Mouse (Mus musculus): ENCODE data around the gene Gpsm3. TPM values are rescaled to one million over a fixed set of nuclear protein-coding genes. Genes with fewer than 3 reads are reported as not detected.

Gpsm3 gene
- polyA plus RNA-seq, 1 experiment: 3.1 TPM

DNA sequence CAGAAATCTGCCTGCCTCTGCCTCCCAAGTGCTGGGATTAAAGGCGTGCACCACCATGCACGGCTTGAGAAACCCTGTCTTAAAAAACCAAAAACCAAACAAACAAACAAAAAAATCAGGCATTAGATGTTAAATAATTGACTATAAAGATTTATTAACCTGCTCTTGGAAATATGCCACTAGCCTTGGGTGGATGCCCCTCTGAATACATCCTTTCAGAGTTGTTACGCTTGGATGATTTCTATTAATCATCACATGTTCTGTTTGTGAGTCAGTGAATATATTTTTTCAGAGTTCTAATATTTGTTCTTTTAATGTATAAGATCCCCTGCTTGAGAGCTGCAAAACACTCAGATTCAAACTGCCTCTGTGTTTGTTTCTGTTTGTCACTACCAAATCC is 35.4 kb downstream of the Gpsm3 start:
- peaks cover 2% of the 10 kb centered on the region for H3K27me3 ChIP-seq (ENCODE audit: control insufficient read depth, insufficient read depth, insufficient read length)
- no peak for TF ChIP-seq USF1 (IDR thresholded peaks at IDR 0.05; ENCODE audit: low read depth)
- no peak for TF ChIP-seq POLR2AphosphoS2 (IDR thresholded peaks at IDR 0.05; ENCODE audit: insufficient read length, low read depth)
- no peak for TF ChIP-seq CEBPB (IDR thresholded peaks at IDR 0.05; ENCODE audit: insufficient read depth, poor library complexity, severe bottlenecking)
- TF ChIP-seq E2F4 (IDR thresholded peaks at IDR 0.05; ENCODE audit: insufficient read depth): no peak
- TF ChIP-seq MAX (IDR thresholded peaks at IDR 0.05; ENCODE audit: low read depth): no peak
- TF ChIP-seq TCF3 (IDR thresholded peaks at IDR 0.05; ENCODE audit: insufficient read length, low read depth): no peak
- no peak for TF ChIP-seq SRF (IDR thresholded peaks at IDR 0.05; ENCODE audit: control insufficient read depth, insufficient read length, low read depth)
- no peak for TF ChIP-seq MYOD1 (IDR thresholded peaks at IDR 0.05; ENCODE audit: control insufficient read depth in 1 of 3, insufficient read length in 2 of 3, low read depth in 2 of 3)
- TF ChIP-seq POLR2A (IDR thresholded peaks at IDR 0.05; ENCODE audit: insufficient read length, low read depth): no peak
- no peaks in the 10 kb centered on the region for H3K79me2 ChIP-seq (ENCODE audit: control insufficient read depth, insufficient read depth)
- H3K36me3 ChIP-seq (ENCODE audit: control insufficient read depth, insufficient read depth): no peaks in the 10 kb centered on the region
- H3ac ChIP-seq (ENCODE audit: control insufficient read depth, insufficient read length): no peak overlapping the region
- H3K4me3 ChIP-seq: no peak overlapping the region
- H3K4me2 ChIP-seq (ENCODE audit: low read depth): no peak overlapping the region

DNA sequence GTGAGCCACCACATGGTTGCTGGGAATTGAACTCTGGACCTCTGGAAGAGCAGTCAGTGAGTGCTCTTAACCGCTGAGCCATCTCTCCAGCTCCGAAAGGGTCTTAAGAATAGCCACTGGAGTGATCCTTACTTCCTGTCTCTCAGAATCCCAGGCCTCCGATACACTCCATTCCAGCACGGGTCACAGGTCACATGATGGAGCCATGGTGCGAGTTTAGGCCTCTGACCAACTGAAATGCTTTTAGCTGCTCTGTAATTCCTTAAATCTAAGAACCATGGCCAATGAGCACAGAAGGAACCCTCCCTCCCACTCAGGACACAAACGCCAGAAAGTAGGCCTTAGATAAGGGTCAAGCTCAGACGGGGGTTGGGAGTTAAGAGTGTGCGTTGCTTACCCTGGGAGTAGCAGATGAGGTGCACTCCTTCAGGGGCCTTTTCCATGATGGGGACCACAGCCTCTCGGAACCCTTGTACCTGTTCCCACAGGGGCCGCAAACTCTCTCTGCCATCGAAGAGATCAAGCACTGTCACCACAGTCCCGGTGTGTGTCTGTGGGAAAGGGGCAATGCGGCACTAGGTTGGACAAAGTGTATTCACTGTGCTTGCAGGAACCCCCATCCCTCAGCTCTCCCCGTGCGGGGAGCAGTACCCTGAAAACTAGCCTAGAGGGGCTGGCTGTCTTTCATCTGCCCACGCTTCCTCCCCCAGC is 36.6 kb downstream of the Gpsm3 start:
- H3K4me3 ChIP-seq: peak overlapping the region; percentile 42
- no peaks in the 10 kb centered on the region for H3K36me3 ChIP-seq (ENCODE audit: control insufficient read depth, insufficient read depth)
- TF ChIP-seq TCF3 (IDR thresholded peaks at IDR 0.05; ENCODE audit: insufficient read length, low read depth): no peak
- H3K79me2 ChIP-seq (ENCODE audit: control insufficient read depth, insufficient read depth): no peaks in the 10 kb centered on the region
- H3ac ChIP-seq (ENCODE audit: control insufficient read depth, insufficient read length): no peak overlapping the region
- H3K27me3 ChIP-seq (ENCODE audit: control insufficient read depth, insufficient read depth, insufficient read length): peaks cover 14% of the 10 kb centered on the region
- peak overlapping the region; percentile 73 for H3K4me2 ChIP-seq (ENCODE audit: low read depth)

DNA sequence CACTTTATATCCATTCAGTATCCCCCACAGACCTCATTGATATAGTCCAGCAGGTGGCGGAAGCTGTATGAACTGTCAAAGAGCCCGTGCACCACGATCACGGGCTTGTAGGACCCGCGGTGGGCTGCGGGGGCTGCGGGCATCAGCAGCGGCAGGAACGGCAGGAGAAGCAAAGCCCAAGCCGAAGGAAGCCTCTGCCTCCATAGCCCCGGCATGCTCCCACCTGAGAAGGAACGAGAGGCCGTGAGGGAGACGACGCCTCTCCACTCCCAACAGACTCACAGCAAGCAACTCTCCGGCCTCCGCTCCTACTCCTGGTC is 37.1 kb downstream of the Gpsm3 start:
- Histone ChIP-seq H3ac (ENCODE audit: control insufficient read depth, insufficient read length) (peak overlapping the region; percentile 8), H3K27me3 (ENCODE audit: control insufficient read depth, insufficient read depth, insufficient read length) (peaks cover 19% of the 10 kb centered on the region), H3K79me2 (ENCODE audit: control insufficient read depth, insufficient read depth) (no peaks in the 10 kb centered on the region), H3K4me2 (ENCODE audit: low read depth) (peak overlapping the region; percentile 73), H3K36me3 (ENCODE audit: control insufficient read depth, insufficient read depth) (no peaks in the 10 kb centered on the region), H3K4me3 (peak overlapping the region; percentile 42)
- TF ChIP-seq CEBPB (IDR thresholded peaks at IDR 0.05; ENCODE audit: insufficient read depth, poor library complexity, severe bottlenecking) (no peak), REST (IDR thresholded peaks at IDR 0.05; ENCODE audit: insufficient read depth, insufficient read length) (no peak), POLR2AphosphoS2 (IDR thresholded peaks at IDR 0.05; ENCODE audit: insufficient read length, low read depth) (no peak), MAX (IDR thresholded peaks at IDR 0.05; ENCODE audit: low read depth) (no peak), E2F4 (IDR thresholded peaks at IDR 0.05; ENCODE audit: insufficient read depth) (no peak)

DNA sequence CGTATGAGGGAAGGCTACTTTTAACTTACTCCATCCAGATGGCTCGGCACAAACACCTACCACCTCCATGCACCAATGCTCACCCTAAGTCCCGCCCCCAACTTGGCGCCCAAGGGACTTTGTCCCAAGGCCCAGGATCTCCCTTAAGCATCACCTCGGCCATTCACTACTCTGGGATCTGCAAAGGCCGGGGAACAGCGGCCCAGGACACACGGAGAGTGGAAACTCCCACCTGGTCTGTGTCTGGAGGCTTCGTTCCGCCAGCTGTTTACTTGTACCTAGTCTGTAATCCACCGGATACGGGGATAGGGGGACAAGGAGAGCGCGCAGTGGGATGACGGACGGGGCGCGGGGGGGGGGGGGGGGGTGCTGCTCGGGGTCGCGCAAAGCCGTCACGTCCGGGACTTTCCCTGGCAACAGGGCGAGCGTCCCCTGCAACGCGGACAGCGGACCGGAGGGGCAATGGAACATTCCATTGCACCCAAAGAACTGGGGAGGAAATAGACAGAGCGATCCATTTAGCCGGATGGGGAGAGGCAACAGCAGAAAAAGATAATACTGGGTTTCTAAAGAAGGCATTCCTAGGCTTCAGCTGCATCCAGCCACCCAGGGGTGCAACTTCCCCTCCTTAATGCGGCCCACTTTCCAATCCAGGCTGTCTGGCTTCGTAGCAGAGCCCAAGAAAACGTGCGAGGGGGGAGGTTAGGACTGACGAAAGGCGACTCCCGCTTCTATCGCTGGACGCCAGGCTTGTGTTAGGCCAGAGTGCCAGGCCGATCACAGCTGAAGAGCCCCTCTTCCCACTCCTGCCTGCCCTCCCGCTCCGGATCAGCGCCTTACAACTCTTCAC is 37.7 kb downstream of the Gpsm3 start:
- H3ac ChIP-seq (ENCODE audit: control insufficient read depth, insufficient read length): peak overlapping the region; percentile 8

DNA sequence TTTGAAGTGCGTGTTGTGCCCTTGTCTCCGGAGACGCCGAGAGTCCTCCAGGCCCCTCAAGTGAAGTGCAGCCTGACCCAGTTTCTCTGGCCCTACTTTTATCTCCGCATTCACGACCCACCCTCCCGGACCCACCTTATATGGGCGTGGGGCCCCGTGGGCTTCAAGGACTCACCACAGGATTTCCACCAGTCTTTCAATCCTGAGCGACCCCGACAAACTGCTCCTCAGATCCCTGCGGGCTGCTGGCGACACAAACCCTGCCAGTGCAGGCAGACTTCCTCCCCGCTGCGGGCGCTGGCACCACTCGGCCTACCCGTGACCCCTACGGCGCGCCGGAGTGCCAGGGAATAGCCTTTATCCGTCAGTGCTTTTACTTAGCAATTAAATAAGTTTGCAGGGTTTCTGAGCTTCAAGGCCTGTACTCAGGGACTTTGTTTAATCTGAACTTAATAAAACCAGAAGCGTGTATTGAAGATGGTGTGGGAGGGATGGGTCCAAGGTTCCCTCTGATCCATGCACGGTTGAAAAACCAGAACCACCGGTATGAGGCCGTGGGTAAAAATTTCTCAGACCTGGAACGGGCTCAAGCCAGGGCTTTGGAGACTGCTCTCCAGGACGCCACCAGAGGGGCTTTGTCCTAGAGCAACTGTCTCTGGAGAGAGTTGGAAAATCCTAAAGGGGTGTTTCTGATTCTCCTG is 38.5 kb downstream of the Gpsm3 start, which contains the start of gene Ppt2:
Ppt2 (minus strand) TSS at position 568 of the 701 bp plus-strand sequence.
- peak within 1 kb of the TSS; percentile 70 for H3K4me2 ChIP-seq (ENCODE audit: low read depth)
- no peaks in the 10 kb centered on the region for H3K36me3 ChIP-seq (ENCODE audit: control insufficient read depth, insufficient read depth)
- peak within 1 kb of the TSS; percentile 42 for H3K4me3 ChIP-seq
- peak within 1 kb of the TSS; percentile 8 for H3ac ChIP-seq (ENCODE audit: control insufficient read depth, insufficient read length)
- TF ChIP-seq REST (IDR thresholded peaks at IDR 0.05; ENCODE audit: insufficient read depth, insufficient read length): no peak
- TF ChIP-seq CEBPB (IDR thresholded peaks at IDR 0.05; ENCODE audit: insufficient read depth, poor library complexity, severe bottlenecking): no peak
- no peak for TF ChIP-seq USF1 (IDR thresholded peaks at IDR 0.05; ENCODE audit: low read depth)
- TF ChIP-seq MYOD1 (IDR thresholded peaks at IDR 0.05; ENCODE audit: control insufficient read depth in 1 of 3, insufficient read length in 2 of 3, low read depth in 2 of 3): no peak
- no peak for TF ChIP-seq POLR2A (IDR thresholded peaks at IDR 0.05; ENCODE audit: insufficient read length, low read depth)
- no peak for TF ChIP-seq POLR2AphosphoS2 (IDR thresholded peaks at IDR 0.05; ENCODE audit: insufficient read length, low read depth)
- TF ChIP-seq MAX (IDR thresholded peaks at IDR 0.05; ENCODE audit: low read depth): no peak
- TF ChIP-seq TCF3 (IDR thresholded peaks at IDR 0.05; ENCODE audit: insufficient read length, low read depth): no peak
- no peak for TF ChIP-seq E2F4 (IDR thresholded peaks at IDR 0.05; ENCODE audit: insufficient read depth)
- TF ChIP-seq TCF12 (IDR thresholded peaks at IDR 0.05; ENCODE audit: insufficient read depth, poor library complexity, severe bottlenecking): no peak
- TF ChIP-seq MYOG (IDR thresholded peaks at IDR 0.05; ENCODE audit: control insufficient read depth in 1 of 3, insufficient read depth in 1 of 3, insufficient read length in 2 of 3, low read depth in 2 of 3): no peak
- TF ChIP-seq SRF (IDR thresholded peaks at IDR 0.05; ENCODE audit: control insufficient read depth, insufficient read length, low read depth): no peak
- H3K79me2 ChIP-seq (ENCODE audit: control insufficient read depth, insufficient read depth): no peaks in the 10 kb centered on the region
- peaks cover 32% of the 10 kb centered on the region for H3K27me3 ChIP-seq (ENCODE audit: control insufficient read depth, insufficient read depth, insufficient read length)

More for the DNA sequence above, 37.7 kb downstream of the Gpsm3 start:
- Histone ChIP-seq H3K4me3 (peak overlapping the region; percentile 42), H3K36me3 (ENCODE audit: control insufficient read depth, insufficient read depth) (no peaks in the 10 kb centered on the region), H3K79me2 (ENCODE audit: control insufficient read depth, insufficient read depth) (no peaks in the 10 kb centered on the region), H3K4me2 (ENCODE audit: low read depth) (peak overlapping the region; percentile 73), H3K27me3 (ENCODE audit: control insufficient read depth, insufficient read depth, insufficient read length) (peaks cover 25% of the 10 kb centered on the region)
- no peak for TF ChIP-seq USF1 (IDR thresholded peaks at IDR 0.05; ENCODE audit: low read depth)
- TF ChIP-seq CEBPB (IDR thresholded peaks at IDR 0.05; ENCODE audit: insufficient read depth, poor library complexity, severe bottlenecking): no peak
- no peak for TF ChIP-seq E2F4 (IDR thresholded peaks at IDR 0.05; ENCODE audit: insufficient read depth)
- TF ChIP-seq POLR2A (IDR thresholded peaks at IDR 0.05; ENCODE audit: insufficient read length, low read depth): peak; percentile 56

Data from myocyte (in vitro differentiated cells).